Mouse (Mus musculus) kidney, embryonic 16.5 days (tissue): ENCODE measurements around the gene Actl6a. TPM values are rescaled to one million over a fixed set of nuclear protein-coding genes. Genes with fewer than 3 reads are reported as not detected.
"Not testable (repeated sequence)": the region's sequence is repeated elsewhere in the genome, so short reads cannot be mapped to it uniquely, and the experiment has no call there.

Source experiments
- ATAC-seq: fragments of 200-750 bp; cut with Nextera tagmentation; 2 replicates; pipeline ENCODE4 v1.8.0; 2017; ENCODE audit warnings: moderate TSS enrichment; ENCODE audit not compliant: low FRiP score, low TSS enrichment
- H3K27ac ChIP-seq: fragments of 300-500 bp; sonication (generic); 2 replicates; pipeline ENCODE4 v1.5.1; 2014; ENCODE audit warnings: low read length
- H3K27me3 ChIP-seq: fragments of 300-500 bp; sonication (generic); 2 replicates; pipeline ENCODE4 v1.6.1; 2014; ENCODE audit warnings: low read length, control low read depth, mixed read lengths; ENCODE audit not compliant: insufficient read depth
- H3K36me3 ChIP-seq: fragments of 300-500 bp; sonication (generic); 2 replicates; pipeline ENCODE4 v1.6.1; 2014; ENCODE audit warnings: low read length, control low read depth, mixed read lengths; ENCODE audit not compliant: insufficient read depth
- H3K4me1 ChIP-seq: fragments of 300-500 bp; sonication (generic); 2 replicates; pipeline ENCODE4 v1.6.1; 2014; ENCODE audit warnings: low read length, control low read depth, mixed read lengths; ENCODE audit not compliant: insufficient read depth
- H3K4me2 ChIP-seq: fragments of 300-500 bp; sonication (generic); replicated peaks from 2 replicates; pipeline ENCODE4 v1.6.1; 2014; ENCODE audit warnings: low read depth, low read length
- H3K4me3 ChIP-seq: fragments of 300-500 bp; sonication (generic); 2 replicates; pipeline ENCODE4 v1.5.1; 2014; ENCODE audit warnings: mild to moderate bottlenecking, low read length
- H3K9ac ChIP-seq: fragments of 300-500 bp; sonication (generic); replicated peaks from 2 replicates; pipeline ENCODE4 v1.6.1; 2014; ENCODE audit warnings: low read length
- H3K9me3 ChIP-seq: fragments of 300-500 bp; sonication (generic); 2 replicates; pipeline ENCODE4 v1.6.1; 2016; ENCODE audit warnings: low read length, control low read depth
- WGBS: fragments of 180-500 bp; shearing (Covaris S2); extraction: QIAGEN DNeasy Blood & Tissue Kit; methylation state at CpG from one replicate; pipeline ENCODE4 v1.1.7; 2014; 5-methylcytosine and 5-hydroxymethylcytosine counted together
- polyA plus RNA-seq: library from polyadenylated mRNA; unstranded; fragments of >200 nt; fragmentation: Nextera tagmentation; extraction: Ambion mirVana; gene quantifications from 2 replicates; pipeline ENCODE4 v1.2.1, GENCODE M21; 2015

Gene Actl6a
- polyA plus RNA-seq, 1 experiment from 2014 or later: 196 TPM

GRCm38 (mm10) chr3:32690901-32691300 is 15.2 kb upstream of the Actl6a start:
- no peaks in the 10 kb centered on the region for H3K9me3 ChIP-seq
- 68% methylated on average over 1 of the region's 1 CpGs for WGBS
- no peaks in the 10 kb centered on the region for H3K4me1 ChIP-seq
- no peaks in the 10 kb centered on the region for H3K27me3 ChIP-seq
- no peak for ATAC-seq
- H3K36me3 ChIP-seq: no peaks in the 10 kb centered on the region
- H3K9ac ChIP-seq: no peak overlapping the region
- no peak overlapping the region for H3K27ac ChIP-seq
- H3K4me3 ChIP-seq: no peak overlapping the region
- no peak overlapping the region for H3K4me2 ChIP-seq

GRCm38 (mm10) chr3:32691841-32692240 is 14.3 kb upstream of the Actl6a start:
- WGBS: 74% methylated on average over 5 of the region's 5 CpGs

GRCm38 (mm10) chr3:32694211-32694610 is 11.9 kb upstream of the Actl6a start:
- Histone ChIP-seq H3K4me3 (no peak overlapping the region), H3K27ac (no peak overlapping the region), H3K4me2 (no peak overlapping the region), H3K36me3 (no peaks in the 10 kb centered on the region), H3K4me1 (no peaks in the 10 kb centered on the region), H3K9ac (no peak overlapping the region), H3K9me3 (no peaks in the 10 kb centered on the region), H3K27me3 (no peaks in the 10 kb centered on the region)
- no peak for ATAC-seq
- WGBS: 72% methylated on average over 5 of the region's 5 CpGs

More at GRCm38 (mm10) chr3:32691841-32692240, 14.3 kb upstream of the Actl6a start:
- Histone ChIP-seq H3K9ac (no peak overlapping the region), H3K4me3 (no peak overlapping the region), H3K36me3 (no peaks in the 10 kb centered on the region), H3K27ac (no peak overlapping the region), H3K9me3 (no peaks in the 10 kb centered on the region), H3K4me2 (no peak overlapping the region), H3K4me1 (no peaks in the 10 kb centered on the region), H3K27me3 (no peaks in the 10 kb centered on the region)
- ATAC-seq: no peak

GRCm38 (mm10) chr3:32694737-32695582 is 11.1 kb upstream of the Actl6a start:
- Histone ChIP-seq H3K27ac (no peak overlapping the region), H3K9ac (no peak overlapping the region), H3K4me1 (no peaks in the 10 kb centered on the region), H3K4me2 (no peak overlapping the region), H3K4me3 (no peak overlapping the region), H3K36me3 (no peaks in the 10 kb centered on the region), H3K9me3 (no peaks in the 10 kb centered on the region), H3K27me3 (no peaks in the 10 kb centered on the region)
- 58% methylated on average over 12 of the region's 12 CpGs for WGBS
- no peak for ATAC-seq

- Histone ChIP-seq H3K4me3 (no peak overlapping the region), H3K36me3 (no peaks in the 10 kb centered on the region), H3K4me1 (no peaks in the 10 kb centered on the region), H3K4me2 (no peak overlapping the region), H3K27me3 (no peaks in the 10 kb centered on the region), H3K27ac (no peak overlapping the region), H3K9ac (no peak overlapping the region), H3K9me3 (no peaks in the 10 kb centered on the region)
- WGBS: 87% methylated on average over 4 of the region's 4 CpGs
- ATAC-seq: no peak
These were observed 10.5 kb upstream of the Actl6a start for GRCm38 (mm10) chr3:32695583-32695980.

- peak; percentile 59; the same call in 1 of the 2 replicates for ATAC-seq
- 44% methylated on average over 7 of the region's 7 CpGs for WGBS
These were observed 7.8 kb upstream of the Actl6a start for GRCm38 (mm10) chr3:32698228-32698863.

GRCm38 (mm10) chr3:32704021-32704420 is 2.1 kb upstream of the Actl6a start:
- H3K9me3 ChIP-seq, H3K27ac ChIP-seq, H3K4me1 ChIP-seq, H3K9ac ChIP-seq, H3K4me2 ChIP-seq, H3K36me3 ChIP-seq, ATAC-seq, H3K4me3 ChIP-seq, H3K27me3 ChIP-seq: not testable (repeated sequence)
- WGBS: 87% methylated on average over 6 of the region's 6 CpGs

More at GRCm38 (mm10) chr3:32698228-32698863, 7.8 kb upstream of the Actl6a start:
- H3K27ac ChIP-seq: no peak overlapping the region
- no peaks in the 10 kb centered on the region for H3K36me3 ChIP-seq
- no peak overlapping the region for H3K4me2 ChIP-seq
- no peaks in the 10 kb centered on the region for H3K9me3 ChIP-seq
- no peaks in the 10 kb centered on the region for H3K27me3 ChIP-seq
- no peak overlapping the region for H3K9ac ChIP-seq
- H3K4me1 ChIP-seq: no peaks in the 10 kb centered on the region
- no peak overlapping the region for H3K4me3 ChIP-seq

- not testable (repeated sequence) for H3K9me3 ChIP-seq, H3K27ac ChIP-seq, H3K4me2 ChIP-seq, H3K36me3 ChIP-seq, H3K4me1 ChIP-seq, ATAC-seq, H3K27me3 ChIP-seq, H3K9ac ChIP-seq, H3K4me3 ChIP-seq
- WGBS: 94% methylated on average over 10 of the region's 10 CpGs
These were observed 1.5 kb upstream of the Actl6a start for GRCm38 (mm10) chr3:32704632-32705031.

GRCm38 (mm10) chr3:32708052-32708367 is 1.9 kb downstream of the Actl6a start:
- ATAC-seq: no peak
- Histone ChIP-seq H3K4me1 (peaks cover 9% of the 10 kb centered on the region), H3K9me3 (no peaks in the 10 kb centered on the region), H3K27ac (no peak overlapping the region), H3K27me3 (no peaks in the 10 kb centered on the region), H3K9ac (no peak overlapping the region), H3K4me2 (peak overlapping the region; percentile 80), H3K4me3 (peak overlapping the region; percentile 97), H3K36me3 (peaks cover 14% of the 10 kb centered on the region)
- under 1% methylated on average over 4 of the region's 4 CpGs for WGBS
